Mouse (Mus musculus) myocyte (in vitro differentiated cells): Measurements from ENCODE around the gene Psmd5. TPM values are rescaled to one million over a fixed set of nuclear protein-coding genes. Genes with fewer than 3 reads are reported as not detected.
"Not testable (repeated sequence)": the region's sequence is repeated elsewhere in the genome, so short reads cannot be mapped to it uniquely, and the experiment has no call there.

Experiments used
- H3K27me3 ChIP-seq: one replicate; pipeline ENCODE4 v1.6.1; 2011; ENCODE audit not compliant: control insufficient read depth, insufficient read depth, insufficient read length
- H3K36me3 ChIP-seq: one replicate; pipeline ENCODE4 v1.6.1; 2011; ENCODE audit not compliant: control insufficient read depth, insufficient read depth
- H3K4me2 ChIP-seq: one replicate; pipeline ENCODE4 v1.6.1; 2011; ENCODE audit warnings: low read depth, control low read depth
- H3K4me3 ChIP-seq: one replicate; pipeline ENCODE4 v1.5.1; 2011; ENCODE audit warnings: mild to moderate bottlenecking, control low read depth, moderate library complexity
- H3K79me2 ChIP-seq: one replicate; pipeline ENCODE4 v1.6.1; 2011; ENCODE audit not compliant: control insufficient read depth, insufficient read depth
- H3ac ChIP-seq: one replicate; pipeline ENCODE4 v1.6.1; 2011; ENCODE audit not compliant: control insufficient read depth, insufficient read length
- CEBPB ChIP-seq: IDR thresholded peaks from 2 replicates; pipeline ENCODE4 v1.6.1; 2011; ENCODE audit warnings: mild to moderate bottlenecking, moderate library complexity; ENCODE audit not compliant: poor library complexity, insufficient read depth, severe bottlenecking
- E2F4 ChIP-seq: IDR thresholded peaks from one replicate; pipeline ENCODE4 v1.6.1; 2011; ENCODE audit warnings: mild to moderate bottlenecking, control low read depth, moderate library complexity; ENCODE audit not compliant: insufficient read depth
- MAX ChIP-seq: IDR thresholded peaks from one replicate; pipeline ENCODE4 v1.6.1; 2011; ENCODE audit warnings: low read depth, mild to moderate bottlenecking, control low read depth
- MYOD1 ChIP-seq, 3 experiments: IDR thresholded peaks; one replicate each; pipeline ENCODE4 v1.6.1; 2011; ENCODE audit warnings: control low read depth in 2 of 3, low read depth in 2 of 3, mild to moderate bottlenecking in 2 of 3, moderate library complexity in 1 of 3; ENCODE audit not compliant: insufficient read length in 2 of 3, control insufficient read depth in 1 of 3
- MYOG ChIP-seq, 3 experiments: IDR thresholded peaks; one replicate each; pipeline ENCODE4 v1.6.1; 2011; ENCODE audit warnings: control low read depth in 2 of 3, low read depth in 2 of 3, mild to moderate bottlenecking in 2 of 3; ENCODE audit not compliant: insufficient read length in 2 of 3, control insufficient read depth in 1 of 3, insufficient read depth in 1 of 3
- POLR2A ChIP-seq: IDR thresholded peaks from one replicate; pipeline ENCODE4 v1.6.1; 2011; ENCODE audit warnings: low read depth, mild to moderate bottlenecking, control low read depth, moderate library complexity; ENCODE audit not compliant: insufficient read length
- POLR2AphosphoS2 ChIP-seq: IDR thresholded peaks from one replicate; pipeline ENCODE4 v1.6.1; 2011; ENCODE audit warnings: low read depth, control low read depth; ENCODE audit not compliant: insufficient read length
- REST ChIP-seq: IDR thresholded peaks from one replicate; pipeline ENCODE4 v1.6.1; 2011; ENCODE audit warnings: mild to moderate bottlenecking, control low read depth, moderate library complexity; ENCODE audit not compliant: insufficient read depth, insufficient read length
- SRF ChIP-seq: IDR thresholded peaks from one replicate; pipeline ENCODE4 v1.6.1; 2011; ENCODE audit warnings: low read depth; ENCODE audit not compliant: control insufficient read depth, insufficient read length
- TCF12 ChIP-seq: IDR thresholded peaks from one replicate; pipeline ENCODE4 v1.6.1; 2011; ENCODE audit warnings: mild to moderate bottlenecking, control low read depth; ENCODE audit not compliant: poor library complexity, insufficient read depth, severe bottlenecking
- TCF3 ChIP-seq: IDR thresholded peaks from one replicate; pipeline ENCODE4 v1.6.1; 2011; ENCODE audit warnings: low read depth, control low read depth; ENCODE audit not compliant: insufficient read length
- USF1 ChIP-seq: IDR thresholded peaks from one replicate; pipeline ENCODE4 v1.6.1; 2011; ENCODE audit warnings: low read depth, mild to moderate bottlenecking, control low read depth, moderate library complexity
- polyA plus RNA-seq: library from polyadenylated mRNA; unstranded; fragments of >200 nt; fragmentation: generic; extraction: Trizol; gene quantifications from one replicate; pipeline ENCODE4 v1.2.1, GENCODE M21; 2012; ENCODE audit warnings: missing spikeins

The Psmd5 gene
- polyA plus RNA-seq, 1 experiment: 27.2 TPM

DNA sequence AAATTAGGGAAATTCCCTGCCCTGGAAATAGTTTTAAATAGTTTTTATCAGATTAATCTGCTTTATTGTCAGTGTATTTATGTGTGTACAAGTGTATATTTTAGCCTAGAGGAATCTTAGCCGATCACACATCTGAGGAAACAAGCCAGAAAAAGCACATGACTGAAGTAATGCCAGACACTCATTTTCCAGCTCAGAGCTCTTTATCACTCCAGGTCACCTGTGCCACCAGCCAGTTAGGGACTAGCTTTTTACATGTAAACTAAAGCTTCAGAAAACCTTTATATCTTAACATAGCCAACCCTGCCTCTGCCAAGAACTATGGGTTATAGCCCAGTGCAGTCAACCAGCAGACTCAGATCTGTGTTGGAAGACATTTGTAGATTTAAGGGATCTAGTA is 70.0 kb downstream of the Psmd5 start:
- Histone ChIP-seq H3K27me3 (no peaks in the 10 kb centered on the region), H3K4me2 (peak overlapping the region; percentile 90), H3K4me3 (no peak overlapping the region), H3K79me2 (peaks cover 73% of the 10 kb centered on the region), H3ac (no peak overlapping the region), H3K36me3 (peaks cover 1% of the 10 kb centered on the region)
- TF ChIP-seq MYOG (IDR thresholded peaks at IDR 0.05; ENCODE audit: control insufficient read depth in 1 of 3, insufficient read depth in 1 of 3, insufficient read length in 2 of 3, low read depth in 2 of 3) (no peak), E2F4 (no peak), USF1 (no peak), CEBPB (no peak), POLR2A (no peak), TCF3 (no peak), MAX (no peak), TCF12 (no peak), REST (no peak), MYOD1 (IDR thresholded peaks at IDR 0.05; ENCODE audit: control insufficient read depth in 1 of 3, insufficient read length in 2 of 3, low read depth in 2 of 3) (no peak), POLR2AphosphoS2 (no peak)

- H3K4me2 ChIP-seq: peak overlapping the region; percentile 90
- no peaks in the 10 kb centered on the region for H3K27me3 ChIP-seq
- H3K36me3 ChIP-seq: no peaks in the 10 kb centered on the region
- no peak overlapping the region for H3ac ChIP-seq
- peak overlapping the region; percentile 51 for H3K4me3 ChIP-seq
- peaks cover 66% of the 10 kb centered on the region for H3K79me2 ChIP-seq
- TF ChIP-seq SRF: no peak
- TF ChIP-seq E2F4: no peak
- no peak for TF ChIP-seq MYOG (IDR thresholded peaks at IDR 0.05; ENCODE audit: control insufficient read depth in 1 of 3, insufficient read depth in 1 of 3, insufficient read length in 2 of 3, low read depth in 2 of 3)
- TF ChIP-seq USF1: no peak
- no peak for TF ChIP-seq MYOD1 (IDR thresholded peaks at IDR 0.05; ENCODE audit: control insufficient read depth in 1 of 3, insufficient read length in 2 of 3, low read depth in 2 of 3)
- TF ChIP-seq TCF12: no peak
- no peak for TF ChIP-seq MAX
- no peak for TF ChIP-seq REST
- no peak for TF ChIP-seq POLR2AphosphoS2
- TF ChIP-seq TCF3: no peak
- TF ChIP-seq CEBPB: no peak
- no peak for TF ChIP-seq POLR2A
Measured at GRCm38 (mm10) chr2:34804172-34804571, 70.6 kb downstream of the Psmd5 start.

GRCm38 (mm10) chr2:34803746-34804145 is 71.0 kb downstream of the Psmd5 start:
- Histone ChIP-seq H3K4me2 (peak overlapping the region; percentile 90), H3K79me2 (peaks cover 62% of the 10 kb centered on the region), H3K27me3 (no peaks in the 10 kb centered on the region), H3K36me3 (no peaks in the 10 kb centered on the region), H3K4me3 (peak overlapping the region; percentile 51), H3ac (no peak overlapping the region)
- TF ChIP-seq MYOD1 (IDR thresholded peaks at IDR 0.05; ENCODE audit: control insufficient read depth in 1 of 3, insufficient read length in 2 of 3, low read depth in 2 of 3): no peak
- no peak for TF ChIP-seq TCF12
- no peak for TF ChIP-seq POLR2A
- no peak for TF ChIP-seq REST
- TF ChIP-seq SRF: no peak
- TF ChIP-seq MYOG (IDR thresholded peaks at IDR 0.05; ENCODE audit: control insufficient read depth in 1 of 3, insufficient read depth in 1 of 3, insufficient read length in 2 of 3, low read depth in 2 of 3): no peak
- TF ChIP-seq MAX: no peak
- no peak for TF ChIP-seq USF1
- TF ChIP-seq E2F4: no peak
- TF ChIP-seq CEBPB: no peak
- TF ChIP-seq TCF3: no peak
- no peak for TF ChIP-seq POLR2AphosphoS2

DNA sequence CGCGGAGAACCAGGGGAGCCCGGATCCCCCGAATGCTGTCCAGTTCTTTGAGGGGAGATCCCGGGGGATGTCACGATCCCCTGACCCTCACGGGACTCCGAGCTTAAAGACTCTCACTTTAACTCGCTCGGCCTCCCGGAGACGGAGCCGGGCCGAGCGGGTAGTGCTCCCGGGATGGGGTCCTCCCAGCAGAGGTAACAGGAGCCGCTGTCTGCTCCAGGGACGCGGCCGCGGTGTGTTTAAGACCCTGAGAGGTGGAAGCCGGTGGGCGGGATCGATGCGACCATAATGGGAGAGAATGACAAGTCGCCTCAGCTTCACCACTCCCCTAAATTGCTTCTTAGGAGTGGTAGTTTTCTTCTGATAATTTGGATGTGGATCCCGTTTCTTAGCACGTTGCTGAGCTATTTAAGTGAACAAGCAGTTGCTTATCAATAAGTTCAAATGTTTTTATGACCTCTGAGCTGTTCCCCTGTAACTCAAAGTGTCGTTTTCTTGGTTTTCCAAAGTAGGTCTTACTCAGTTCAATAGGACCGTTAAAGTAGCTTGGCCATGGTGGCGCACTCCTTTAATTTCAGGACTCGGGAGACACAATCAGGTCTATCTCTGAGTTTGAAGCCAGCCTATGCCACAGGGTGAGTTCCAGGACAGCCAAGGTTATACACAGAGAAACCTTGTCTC is 72.1 kb downstream of the Psmd5 start:
- H3K27me3 ChIP-seq, H3K36me3 ChIP-seq: not testable (repeated sequence)
- H3K4me3 ChIP-seq: peak overlapping the region; percentile 51
- H3ac ChIP-seq: peak overlapping the region; percentile 37
- H3K4me2 ChIP-seq: peak overlapping the region; percentile 90
- H3K79me2 ChIP-seq: peaks cover 51% of the 10 kb centered on the region
